Mouse (Mus musculus) neutrophil, adult 59 days (primary cell): ENCODE data around the gene Krt16. TPM values are rescaled to one million over a fixed set of nuclear protein-coding genes. Genes with fewer than 3 reads are reported as not detected.

Experiments
- total RNA-seq, 2 experiments: library from RNA; stranded (reverse); gene quantifications; 1 replicate in 1 of 2; 2 replicates in 1 of 2; pipeline ENCODE4 v1.2.4; 2023

Krt16 gene
- total RNA-seq, result not detected

GRCm38 (mm10) chr11:100248852-100249465, at the start of gene Krt16:
Gene Krt16 (minus strand): TSS chr11:100248902.

DNA sequence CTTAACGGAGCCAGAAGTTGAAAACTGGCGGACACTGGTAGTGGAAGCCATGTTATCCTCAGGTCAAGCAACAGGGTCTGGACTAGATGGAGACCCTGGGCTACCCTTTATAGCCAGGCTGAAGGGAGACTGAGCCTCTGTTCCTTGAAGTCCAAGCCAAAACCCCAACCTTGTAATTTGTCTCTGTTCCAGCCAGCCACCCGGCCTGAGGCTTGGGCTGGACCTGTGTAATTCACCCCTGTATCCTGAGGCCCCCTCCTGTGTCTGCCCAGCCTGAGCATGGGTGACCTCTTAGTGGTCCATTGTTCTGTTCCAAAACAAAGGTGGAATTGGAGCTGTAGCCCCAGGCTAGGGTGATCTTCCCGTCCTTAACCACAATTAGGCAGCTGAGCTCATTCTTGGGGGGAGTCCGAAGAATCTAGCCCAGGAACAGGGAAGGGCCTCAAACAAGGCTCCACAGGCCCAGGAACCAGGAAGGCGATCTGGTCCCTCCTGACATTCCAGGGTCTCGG, 21.2 kb upstream of the Krt16 start, which contains the start of gene Krt42:
TSS of gene Krt42 (minus strand) at position 51 of the 512 bp plus-strand sequence.

DNA sequence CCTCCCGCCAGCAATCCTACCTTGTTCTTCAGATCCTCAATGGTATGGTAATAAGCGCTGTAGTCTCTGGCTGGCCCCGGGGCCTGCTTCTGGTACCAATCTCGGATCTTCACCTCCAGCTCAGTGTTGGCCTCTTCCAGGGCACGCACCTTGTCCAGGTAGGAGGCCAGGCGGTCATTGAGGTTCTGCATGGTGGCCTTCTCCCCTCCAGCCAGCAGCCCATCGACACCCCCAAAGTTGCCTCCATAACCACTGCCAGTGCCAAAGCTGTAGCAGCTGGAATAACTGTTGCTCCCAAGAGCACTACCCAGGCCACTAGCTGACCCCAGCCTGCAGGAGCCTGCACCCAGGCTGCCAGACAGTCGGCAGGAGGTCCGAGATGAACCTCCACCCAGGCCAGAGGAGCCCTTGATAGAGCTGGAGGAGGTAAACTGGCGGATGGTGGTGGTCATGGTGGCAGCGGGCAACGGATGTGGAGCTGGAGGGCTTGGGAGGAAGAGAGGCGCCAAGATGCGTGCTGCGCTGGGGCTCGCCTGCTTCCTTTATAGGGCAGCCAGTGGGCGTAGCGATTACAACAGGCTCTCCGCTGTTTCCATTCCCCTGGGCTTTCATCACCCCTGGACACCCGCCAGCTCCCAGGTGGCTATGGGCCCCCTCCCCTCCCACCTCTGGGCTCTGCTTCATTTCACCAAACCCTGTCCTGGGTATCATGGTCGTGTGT, 12.0 kb upstream of the Krt16 start, which contains the start of gene Krt17:
TSS of gene Krt17 (minus strand) at position 516 of the 721 bp plus-strand sequence.

DNA sequence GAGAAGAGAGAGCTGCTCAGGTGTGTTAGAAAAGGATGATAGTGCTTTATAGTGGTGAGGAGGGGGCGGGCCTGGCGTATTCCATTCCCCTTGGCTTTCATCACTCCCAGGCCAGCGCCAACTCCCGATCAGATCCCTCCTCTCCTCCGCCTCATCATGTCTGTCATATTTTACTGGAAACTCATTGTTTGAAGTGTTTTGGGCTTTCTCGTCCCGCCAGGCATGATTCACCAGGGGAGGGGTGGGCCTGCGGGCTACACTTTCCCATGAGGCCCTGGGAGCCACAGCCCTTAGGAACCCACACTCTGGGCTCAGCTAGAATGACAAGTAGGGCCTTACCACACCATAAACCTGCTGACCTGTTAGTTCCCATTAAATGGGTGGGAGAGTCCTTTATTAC, 41.2 kb downstream of the Krt16 start, which contains the start of gene Krt14:
TSS of gene Krt14 (minus strand) at position 51 of the 400 bp plus-strand sequence.

Other genes starting within 250 kb of the Krt16 start
- gene Krt33a, start 232.7 kb downstream of the Krt16 start, total RNA-seq, result not detected
- not detected for gene Krt33b, start 219.0 kb downstream of the Krt16 start, total RNA-seq
- gene Krt34, start 207.3 kb downstream of the Krt16 start, total RNA-seq, result not detected
- gene Krt31, start 198.4 kb downstream of the Krt16 start, total RNA-seq, result not detected
- not detected for gene Krt32, start 160.7 kb downstream of the Krt16 start, total RNA-seq
- gene Krt35, start 152.7 kb downstream of the Krt16 start, total RNA-seq, result not detected
- not detected for gene Krt36, start 143.3 kb downstream of the Krt16 start, total RNA-seq
- not detected for gene Krt13, start 127.3 kb downstream of the Krt16 start, total RNA-seq
- not detected for gene Krt15, start 113.0 kb downstream of the Krt16 start, total RNA-seq
- gene Krt19, start 100.2 kb downstream of the Krt16 start, total RNA-seq, result not detected
- not detected for gene Krt9, start 55.7 kb downstream of the Krt16 start, total RNA-seq
- not detected for gene Krt14, start 41.4 kb downstream of the Krt16 start, total RNA-seq
- gene Krt17, start 12.1 kb upstream of the Krt16 start, total RNA-seq, result not detected
- not detected for gene Krt42, start 21.0 kb upstream of the Krt16 start, total RNA-seq
- gene Eif1, start 71.0 kb upstream of the Krt16 start, total RNA-seq, result 1,000 to 10,000 TPM; 1,497 to 1,503 TPM
- gene Gast, start 85.5 kb upstream of the Krt16 start, total RNA-seq, result 1 to 10 TPM in 1 of 2 experiments, not detected in 1; 1.2 TPM
- under 1 TPM in 1 of 2 experiments, not detected in 1; 0.29 TPM for gene Hap1, start 107.2 kb upstream of the Krt16 start, total RNA-seq
- 10 to 100 TPM; 19.6 to 27.9 TPM for gene Jup, start 148.9 kb upstream of the Krt16 start, total RNA-seq
- not detected for gene P3h4, start 165.9 kb upstream of the Krt16 start, total RNA-seq
- gene Fkbp10, start 166.8 kb upstream of the Krt16 start, total RNA-seq, result under 1 TPM in 1 of 2 experiments, not detected in 1; 0.47 TPM
- gene Nt5c3b, start 192.9 kb upstream of the Krt16 start, total RNA-seq, result 1 to 10 TPM; 4.1 to 6.9 TPM
- under 1 TPM in 1 of 2 experiments, not detected in 1; 0.24 TPM for gene Klhl10, start 193.0 kb upstream of the Krt16 start, total RNA-seq
- gene Klhl11, start 223.8 kb upstream of the Krt16 start, total RNA-seq, result 10 to 100 TPM; 10.2 to 13.7 TPM